Mouse (Mus musculus): ENCODE measurements around the gene Ugt2a2. TPM values are rescaled to one million over a fixed set of nuclear protein-coding genes. Genes with fewer than 3 reads are reported as not detected.
"Not testable (repeated sequence)": the region's sequence is repeated elsewhere in the genome, so short reads cannot be mapped to it uniquely, and the experiment has no call there.

Ugt2a2 gene
- not detected in 2 replicates for polyA plus RNA-seq (2015; fragmentation: Nextera tagmentation; extraction: Ambion mirVana)

DNA sequence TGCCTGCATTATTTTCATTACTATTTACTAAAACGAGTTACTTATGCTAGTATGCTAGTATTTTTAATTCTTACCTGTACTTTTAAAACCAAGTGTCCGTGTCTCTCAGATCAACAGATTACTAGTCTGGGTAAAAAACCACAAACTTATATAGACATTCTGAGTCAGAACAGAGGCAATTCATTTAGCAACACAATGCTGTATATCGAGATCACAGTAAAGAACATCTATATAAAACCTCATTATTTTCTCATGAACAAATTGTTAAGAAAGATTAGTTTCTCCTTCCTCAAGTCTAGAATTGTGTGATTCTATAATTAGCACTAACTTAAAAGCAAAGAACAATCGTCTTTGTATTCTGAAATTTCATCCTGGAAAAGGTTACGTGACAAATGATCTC lies at the start of gene Ugt2a2:
Ugt2a2 (minus strand) TSS at position 101 of the 400 bp plus-strand sequence.
- Histone ChIP-seq H3K4me3 (no peak within 1 kb of the TSS), H3K27ac (replicated peaks) (no peak within 1 kb of the TSS), H3K4me1 (no peaks in the 10 kb centered on the region), H3K27me3 (replicated peaks) (no peaks in the 10 kb centered on the region), H3K9ac (no peak within 1 kb of the TSS), H3K4me2 (no peak within 1 kb of the TSS), H3K36me3 (no peaks in the 10 kb centered on the region), H3K9me3 (no peaks in the 10 kb centered on the region)
- no peak for ATAC-seq (ENCODE audit: extremely low read depth, insufficient number of reproducible peaks, low FRiP score, low TSS enrichment)
- WGBS: 70% methylated on average over 5 of the region's 5 CpGs

DNA sequence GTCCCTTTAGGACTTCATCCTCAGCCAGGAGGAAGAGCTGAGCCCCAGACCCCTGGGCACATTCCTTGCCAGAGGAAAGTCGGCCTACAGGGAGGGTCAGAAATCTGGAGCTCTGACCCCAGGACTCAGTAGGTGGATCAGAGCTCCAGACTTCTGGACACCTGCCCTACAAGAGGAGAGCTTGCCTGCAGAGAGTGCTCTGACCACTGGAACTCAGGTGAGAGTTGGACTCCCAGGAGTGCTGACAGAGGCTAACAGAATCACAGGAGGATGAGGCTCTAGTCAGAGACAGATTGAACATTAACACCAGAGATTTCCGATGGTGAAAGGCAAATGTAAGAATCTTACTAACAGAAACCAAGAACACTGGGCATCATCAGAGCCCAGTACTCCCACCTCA lies 41.5 kb upstream of the Ugt2a2 start:
- H3K27me3 ChIP-seq (replicated peaks); H3K4me1 ChIP-seq; H3K27ac ChIP-seq (replicated peaks); H3K4me2 ChIP-seq; H3K36me3 ChIP-seq; H3K9ac ChIP-seq; ATAC-seq (ENCODE audit: extremely low read depth, insufficient number of reproducible peaks, low FRiP score, low TSS enrichment); H3K9me3 ChIP-seq; H3K4me3 ChIP-seq: not testable (repeated sequence)
- WGBS: 62% methylated on average over 2 of the region's 2 CpGs

DNA sequence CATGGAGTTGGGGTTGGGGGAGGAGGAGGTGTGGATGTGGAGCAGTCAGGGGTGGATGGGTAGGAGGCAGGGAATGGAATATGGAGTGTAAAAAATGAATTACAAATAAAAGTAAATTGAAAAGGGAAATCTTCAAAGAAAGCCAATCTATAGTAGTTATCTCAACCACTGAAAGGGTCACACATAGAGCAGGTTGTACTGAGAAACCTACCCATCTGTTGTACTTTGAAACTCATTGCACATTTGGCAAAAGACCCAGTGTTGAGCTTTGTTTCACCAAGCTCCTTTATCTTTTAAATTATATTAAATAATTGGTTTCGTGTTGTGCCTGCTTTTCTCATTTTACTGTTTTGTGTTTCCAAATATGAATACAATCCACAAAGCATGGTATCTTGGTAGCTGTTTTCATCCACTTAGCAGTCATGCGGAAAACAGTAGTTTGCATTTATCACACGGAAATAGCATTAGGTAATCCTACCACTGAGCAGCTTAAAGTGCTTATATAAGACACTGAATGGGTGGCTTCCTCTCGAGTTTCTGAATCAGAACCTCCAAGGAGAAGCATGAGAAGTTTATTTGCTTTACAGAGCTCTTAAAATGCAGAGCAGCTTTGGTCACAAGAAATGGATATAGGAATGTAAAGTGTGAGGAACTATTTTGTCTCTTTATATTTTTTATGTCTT lies 23.9 kb upstream of the Ugt2a2 start:
- Histone ChIP-seq H3K9me3 (no peaks in the 10 kb centered on the region), H3K4me1 (no peaks in the 10 kb centered on the region), H3K27me3 (replicated peaks) (no peaks in the 10 kb centered on the region), H3K27ac (replicated peaks) (no peak overlapping the region), H3K4me2 (no peak overlapping the region), H3K4me3 (no peak overlapping the region), H3K9ac (no peak overlapping the region), H3K36me3 (no peaks in the 10 kb centered on the region)
- no peak for ATAC-seq (ENCODE audit: extremely low read depth, insufficient number of reproducible peaks, low FRiP score, low TSS enrichment)
- WGBS: 57% methylated on average over 4 of the region's 4 CpGs

DNA sequence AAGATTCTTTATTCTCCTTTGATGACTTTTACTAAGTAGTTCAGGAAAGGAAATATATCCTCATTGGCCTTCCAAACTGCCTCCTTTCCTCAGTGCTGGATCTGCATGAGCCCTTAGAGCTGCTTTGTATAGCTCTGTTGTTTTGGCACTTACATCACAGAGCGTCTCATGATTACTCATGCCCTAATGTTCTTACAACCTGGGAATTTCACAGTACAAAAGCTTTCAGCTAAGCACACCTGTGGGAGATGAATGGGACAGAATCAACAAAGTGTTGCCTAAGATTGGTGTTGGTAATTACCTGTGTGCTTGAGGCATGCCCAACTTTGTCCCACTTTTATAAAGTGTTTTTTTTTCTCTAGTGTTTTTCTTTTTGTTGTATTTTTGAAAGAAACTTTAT lies 20.6 kb upstream of the Ugt2a2 start:
- H3K4me2 ChIP-seq: no peak overlapping the region
- no peaks in the 10 kb centered on the region for H3K4me1 ChIP-seq
- WGBS: 66% methylated on average over 1 of the region's 1 CpGs
- H3K27ac ChIP-seq (replicated peaks): no peak overlapping the region
- H3K9ac ChIP-seq: no peak overlapping the region
- H3K27me3 ChIP-seq (replicated peaks): no peaks in the 10 kb centered on the region
- H3K9me3 ChIP-seq: no peaks in the 10 kb centered on the region
- no peaks in the 10 kb centered on the region for H3K36me3 ChIP-seq
- ATAC-seq (ENCODE audit: extremely low read depth, insufficient number of reproducible peaks, low FRiP score, low TSS enrichment): no peak
- H3K4me3 ChIP-seq: no peak overlapping the region

DNA sequence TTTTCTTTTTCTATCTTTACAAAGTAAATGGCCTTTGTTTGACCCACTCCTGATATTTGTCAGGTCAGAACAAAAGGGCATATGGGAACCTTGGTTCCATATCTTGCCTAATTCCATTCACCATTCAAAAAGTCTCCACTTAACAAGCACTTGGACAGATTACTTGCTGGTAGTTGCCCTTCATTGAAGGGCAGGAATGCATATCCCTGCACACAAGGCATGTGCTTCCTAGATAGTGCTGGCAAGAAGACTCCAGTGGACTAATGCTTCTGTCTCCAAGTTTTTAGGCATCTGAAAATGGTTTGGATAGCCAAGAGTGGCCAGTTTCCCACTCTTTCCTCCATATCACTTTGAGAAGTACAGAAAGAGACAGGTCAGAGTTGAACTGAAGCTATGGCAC lies 17.3 kb upstream of the Ugt2a2 start:
- Histone ChIP-seq H3K36me3 (no peaks in the 10 kb centered on the region), H3K27me3 (replicated peaks) (no peaks in the 10 kb centered on the region), H3K27ac (replicated peaks) (no peak overlapping the region), H3K4me2 (no peak overlapping the region), H3K4me1 (no peaks in the 10 kb centered on the region), H3K4me3 (no peak overlapping the region), H3K9ac (no peak overlapping the region), H3K9me3 (no peaks in the 10 kb centered on the region)
- ATAC-seq (ENCODE audit: extremely low read depth, insufficient number of reproducible peaks, low FRiP score, low TSS enrichment): no peak

DNA sequence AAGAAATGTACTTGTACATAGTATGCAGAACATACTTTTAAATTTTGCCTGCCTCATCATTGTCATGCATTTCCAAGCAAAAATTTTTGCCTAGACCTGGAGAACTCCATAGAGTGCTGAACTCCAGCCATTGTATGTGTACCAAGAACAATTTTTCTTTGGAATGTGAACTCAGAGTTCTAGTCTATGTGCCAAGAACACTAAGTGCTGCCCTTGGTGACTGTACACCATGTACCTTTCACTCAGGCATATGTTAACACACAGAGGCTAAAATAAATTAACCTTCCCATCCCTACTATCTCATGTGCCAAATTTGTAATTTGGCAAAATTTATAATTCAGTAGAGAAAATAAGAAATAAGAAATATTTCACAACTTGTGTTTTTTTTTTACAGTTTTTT lies 16.9 kb upstream of the Ugt2a2 start:
- Histone ChIP-seq H3K9ac (no peak overlapping the region), H3K4me1 (no peaks in the 10 kb centered on the region), H3K4me2 (no peak overlapping the region), H3K9me3 (no peaks in the 10 kb centered on the region), H3K27ac (replicated peaks) (no peak overlapping the region), H3K36me3 (no peaks in the 10 kb centered on the region), H3K27me3 (replicated peaks) (no peaks in the 10 kb centered on the region), H3K4me3 (no peak overlapping the region)
- no peak for ATAC-seq (ENCODE audit: extremely low read depth, insufficient number of reproducible peaks, low FRiP score, low TSS enrichment)

DNA sequence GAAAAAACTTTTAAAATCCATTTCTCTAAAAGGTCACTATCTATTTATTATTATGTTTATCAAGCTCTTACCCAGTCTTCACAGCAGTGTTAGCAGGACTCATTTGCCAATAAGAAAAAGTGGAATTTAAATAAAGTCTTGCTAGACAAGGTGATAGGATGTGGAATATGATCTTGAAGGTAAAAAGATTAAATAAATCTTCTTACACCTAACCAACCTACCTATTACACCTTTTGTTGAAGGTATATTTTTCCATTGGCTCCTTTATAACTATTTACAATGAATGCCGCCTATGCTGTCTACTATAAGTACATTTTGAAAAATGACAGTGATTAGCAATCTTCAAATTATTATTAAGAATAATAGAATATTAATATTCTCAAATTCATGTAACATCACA lies 8.7 kb upstream of the Ugt2a2 start, which contains the start of gene Ugt2a1:
Ugt2a1 (minus strand) TSS at position 101 of the 400 bp plus-strand sequence.
- Histone ChIP-seq H3K9ac (no peak within 1 kb of the TSS), H3K36me3 (no peaks in the 10 kb centered on the region), H3K4me2 (no peak within 1 kb of the TSS), H3K9me3 (no peaks in the 10 kb centered on the region), H3K27ac (replicated peaks) (no peak within 1 kb of the TSS), H3K27me3 (replicated peaks) (no peaks in the 10 kb centered on the region), H3K4me3 (no peak within 1 kb of the TSS), H3K4me1 (no peaks in the 10 kb centered on the region)
- no peak for ATAC-seq (ENCODE audit: extremely low read depth, insufficient number of reproducible peaks, low FRiP score, low TSS enrichment)
- 77% methylated on average over 1 of the region's 1 CpGs for WGBS

DNA sequence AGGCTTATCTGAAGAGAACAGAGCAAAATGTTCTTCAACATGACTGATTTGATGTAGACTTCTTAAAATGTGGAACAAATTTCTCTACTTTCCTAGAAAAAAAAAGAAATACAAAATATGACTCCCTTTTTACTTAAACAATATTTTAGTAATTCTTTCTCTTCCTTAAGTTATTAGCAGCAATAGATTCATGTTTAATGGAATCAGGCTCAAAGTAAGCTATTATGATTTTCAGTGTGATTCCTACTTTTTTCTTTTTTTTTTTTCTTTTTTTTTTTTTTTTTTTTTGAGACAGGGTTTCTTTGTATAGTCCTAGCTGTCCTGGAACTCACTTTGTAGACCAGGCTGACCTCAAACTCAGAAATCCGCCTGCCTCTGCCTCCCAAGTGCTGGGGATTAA lies 4.6 kb upstream of the Ugt2a2 start, which contains the start of gene Gm43638:
Gm43638 (minus strand) TSS at position 101 of the 400 bp plus-strand sequence.
- not testable (repeated sequence) for H3K4me1 ChIP-seq; H3K4me3 ChIP-seq; H3K36me3 ChIP-seq; ATAC-seq (ENCODE audit: extremely low read depth, insufficient number of reproducible peaks, low FRiP score, low TSS enrichment); H3K27me3 ChIP-seq (replicated peaks); H3K27ac ChIP-seq (replicated peaks); H3K4me2 ChIP-seq; H3K9me3 ChIP-seq; H3K9ac ChIP-seq
- 70% methylated on average over 1 of the region's 1 CpGs for WGBS

DNA sequence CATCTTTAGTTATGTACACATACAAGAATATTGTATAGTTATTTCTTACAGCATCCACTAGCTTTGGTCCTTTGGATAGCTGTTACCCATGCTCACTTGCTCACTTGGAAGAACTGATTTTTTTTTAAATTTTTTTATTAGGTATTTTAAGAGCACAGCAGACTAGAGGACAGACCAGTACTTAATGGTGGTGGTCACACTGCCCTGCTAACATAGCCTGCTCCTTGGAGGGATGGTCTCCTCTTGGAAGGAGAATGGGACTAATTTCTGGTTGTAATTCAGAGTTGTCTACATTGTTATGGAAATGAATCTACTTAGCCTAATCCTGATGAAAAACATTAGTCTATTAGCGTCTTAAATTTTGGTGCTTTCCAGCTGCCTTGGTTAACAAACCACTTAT lies 23.2 kb downstream of the Ugt2a2 start:
- H3K4me2 ChIP-seq: no peak overlapping the region
- H3K4me1 ChIP-seq: no peaks in the 10 kb centered on the region
- no peaks in the 10 kb centered on the region for H3K9me3 ChIP-seq
- no peaks in the 10 kb centered on the region for H3K27me3 ChIP-seq (replicated peaks)
- whole genome bisulfite sequencing: 37% methylated on average over 1 of the region's 1 CpGs
- no peaks in the 10 kb centered on the region for H3K36me3 ChIP-seq
- H3K4me3 ChIP-seq: no peak overlapping the region
- H3K9ac ChIP-seq: no peak overlapping the region
- H3K27ac ChIP-seq (replicated peaks): no peak overlapping the region
- ATAC-seq (ENCODE audit: extremely low read depth, insufficient number of reproducible peaks, low FRiP score, low TSS enrichment): no peak

DNA sequence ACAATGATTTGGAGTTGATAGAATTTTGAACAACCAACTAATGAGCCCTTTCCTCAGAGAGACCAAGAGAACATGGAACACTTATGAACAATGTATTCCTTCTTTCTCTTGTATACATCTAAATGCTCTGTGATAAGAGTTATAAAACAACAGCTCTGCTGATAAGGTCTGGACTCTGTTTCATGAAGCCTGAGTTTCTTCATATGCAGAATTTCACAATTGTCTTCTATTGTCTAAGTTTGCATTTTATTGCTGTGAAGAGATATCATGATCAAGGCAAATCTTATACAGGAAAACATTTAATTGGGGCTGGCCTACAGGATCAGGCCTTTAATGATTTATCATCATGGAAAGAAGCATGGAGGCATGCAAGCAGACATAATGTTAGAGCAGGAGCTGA lies 24.4 kb downstream of the Ugt2a2 start:
- Histone ChIP-seq H3K9me3 (no peaks in the 10 kb centered on the region), H3K4me1 (no peaks in the 10 kb centered on the region)

DNA sequence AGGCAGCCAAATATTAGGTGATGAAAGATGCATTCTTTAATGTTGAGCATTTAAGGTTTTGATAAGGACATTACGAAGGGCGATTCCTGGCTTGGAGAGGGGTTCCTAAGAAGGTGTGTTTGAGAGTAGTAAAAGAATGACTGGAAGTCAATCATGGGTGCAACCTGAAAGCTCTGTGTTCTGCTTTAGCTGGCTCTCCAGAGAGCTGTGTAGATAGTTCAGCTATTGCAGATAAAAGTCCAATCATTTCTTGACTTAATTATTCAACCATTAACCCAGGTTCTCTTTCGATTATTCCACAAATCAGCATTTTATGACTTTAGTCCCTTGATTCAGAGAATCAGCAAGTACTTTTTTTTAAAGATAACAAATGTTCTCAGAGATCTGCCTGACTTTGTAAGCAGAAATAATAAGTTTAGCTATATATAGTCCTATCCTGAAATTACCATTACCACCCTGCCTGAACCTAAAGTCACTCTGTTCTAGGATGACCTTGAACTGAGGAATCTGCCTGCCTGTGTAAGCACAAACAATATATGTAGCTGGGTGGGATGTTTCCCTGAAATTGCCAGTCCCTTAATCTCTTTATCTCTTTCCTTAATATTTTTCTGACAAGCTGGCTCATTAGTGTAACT lies 25.7 kb downstream of the Ugt2a2 start:
- Histone ChIP-seq H3K27me3 (replicated peaks) (no peaks in the 10 kb centered on the region), H3K9ac (no peak overlapping the region), H3K4me2 (no peak overlapping the region), H3K9me3 (no peaks in the 10 kb centered on the region), H3K4me1 (no peaks in the 10 kb centered on the region), H3K4me3 (no peak overlapping the region), H3K27ac (replicated peaks) (no peak overlapping the region), H3K36me3 (no peaks in the 10 kb centered on the region)
- 79% methylated on average over 3 of the region's 3 CpGs for WGBS
- no peak for ATAC-seq (ENCODE audit: extremely low read depth, insufficient number of reproducible peaks, low FRiP score, low TSS enrichment)

More for the DNA sequence above, 24.4 kb downstream of the Ugt2a2 start:
- ATAC-seq (ENCODE audit: extremely low read depth, insufficient number of reproducible peaks, low FRiP score, low TSS enrichment): no peak
- H3K27me3 ChIP-seq (replicated peaks): no peaks in the 10 kb centered on the region
- H3K27ac ChIP-seq (replicated peaks): no peak overlapping the region
- no peak overlapping the region for H3K4me2 ChIP-seq
- no peak overlapping the region for H3K4me3 ChIP-seq
- no peaks in the 10 kb centered on the region for H3K36me3 ChIP-seq
- no peak overlapping the region for H3K9ac ChIP-seq

DNA sequence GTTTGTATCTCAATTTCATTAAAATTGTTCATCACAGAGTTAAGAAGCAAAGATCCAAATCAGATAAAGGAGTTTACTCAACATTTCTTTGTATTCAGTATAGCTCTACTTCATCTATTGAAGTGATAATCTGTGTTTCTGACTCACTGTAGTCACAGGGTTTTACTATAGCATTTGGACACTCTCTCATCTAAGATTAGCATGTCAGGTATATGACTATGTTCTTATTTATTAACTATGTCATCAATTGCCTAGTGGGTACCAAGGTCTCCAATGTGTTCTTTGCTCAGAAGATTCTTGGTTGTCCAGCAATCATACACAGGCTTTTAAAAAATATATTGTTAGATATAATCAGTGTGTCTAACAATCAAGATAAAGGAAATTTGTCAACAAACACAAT lies 26.5 kb downstream of the Ugt2a2 start:
- Histone ChIP-seq H3K4me3 (no peak overlapping the region), H3K9ac (no peak overlapping the region), H3K36me3 (no peaks in the 10 kb centered on the region), H3K9me3 (no peaks in the 10 kb centered on the region), H3K4me2 (no peak overlapping the region), H3K27me3 (replicated peaks) (no peaks in the 10 kb centered on the region), H3K4me1 (no peaks in the 10 kb centered on the region), H3K27ac (replicated peaks) (no peak overlapping the region)
- ATAC-seq (ENCODE audit: extremely low read depth, insufficient number of reproducible peaks, low FRiP score, low TSS enrichment): no peak

Data from heart, embryonic 13.5 days (tissue).